Mouse (Mus musculus): ENCODE results near the gene Prr27.

Gene Prr27

GRCm38 (mm10) chr5:87825386-87825785 is at the start of gene Prr27:
Gene Prr27, plus strand, starts transcription at chr5:87825686.
- DNase-seq (ENCODE audit: low spot score) = no peak

GRCm38 (mm10) chr5:87782731-87783130 is 42.8 kb upstream of the Prr27 start:
- no peak for DNase-seq (ENCODE audit: low spot score)

- no peak for DNase-seq (ENCODE audit: low spot score)
These were observed 17.7 kb upstream of the Prr27 start, which contains the start of gene Csn1s2b for GRCm38 (mm10) chr5:87807782-87808181. Gene Csn1s2b, plus strand, starts transcription at chr5:87808082.

GRCm38 (mm10) chr5:87809253-87809652 is 16.2 kb upstream of the Prr27 start:
- no peak for DNase-seq (ENCODE audit: low spot score)

- no peak for DNase-seq (ENCODE audit: low spot score)
These were observed 29.7 kb downstream of the Prr27 start for GRCm38 (mm10) chr5:87855136-87855716.

- no peak for DNase-seq (ENCODE audit: low spot score)
These were observed 44.6 kb downstream of the Prr27 start for GRCm38 (mm10) chr5:87870084-87870483.

GRCm38 (mm10) chr5:87871423-87871822 is 45.9 kb downstream of the Prr27 start:
- no peak for DNase-seq (ENCODE audit: low spot score)

GRCm38 (mm10) chr5:87884729-87885128 is 59.2 kb downstream of the Prr27 start, which contains the start of gene Odam:
Gene Odam, plus strand, starts transcription at chr5:87885029.
- no peak for DNase-seq (ENCODE audit: low spot score)
